Mouse (Mus musculus) stomach, postnatal 0 days (tissue): ENCODE results near the gene Ssrp1.

Source experiments
- CTCF ChIP-seq: IDR thresholded peaks from 2 replicates; pipeline ENCODE4 v1.5.1; 2016; ENCODE audit warnings: antibody characterized with exemption, low read depth, mild to moderate bottlenecking, moderate library complexity
- EP300 ChIP-seq: optimal IDR thresholded peaks from 2 replicates; pipeline ENCODE3; 2016; ENCODE audit warnings: antibody characterized with exemption

DNA sequence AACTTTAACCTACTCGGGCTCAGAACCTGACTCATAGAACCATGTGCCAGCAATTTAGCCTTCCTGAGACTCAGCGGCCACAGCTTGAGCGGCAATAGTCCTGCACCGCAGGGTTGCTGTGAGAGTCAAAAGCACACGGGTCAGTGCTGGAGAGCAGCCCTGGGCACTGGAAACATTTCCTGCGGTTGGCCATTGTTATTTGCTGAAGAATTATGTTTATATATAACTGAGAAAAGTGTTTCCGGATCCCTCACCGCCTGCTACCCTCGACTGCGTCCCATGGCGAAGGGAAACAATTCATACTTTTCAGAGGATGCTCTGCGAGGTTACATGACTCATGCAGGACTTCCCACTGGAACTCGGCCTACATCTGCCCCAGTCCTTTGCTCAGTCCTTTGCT is 35.5 kb upstream of the Ssrp1 start:
- TF ChIP-seq EP300 (no peak), CTCF (no peak)
